Mouse (Mus musculus) kidney, postnatal 4 days (tissue): ENCODE results near the gene Parp3.

ENCODE experiments used
- DNase-seq, 2 experiments: peaks; one replicate each; pipeline ENCODE4 v3.0.0; 2021; ENCODE audit warnings: mixed read lengths in 2 of 2

The Parp3 gene

DNA sequence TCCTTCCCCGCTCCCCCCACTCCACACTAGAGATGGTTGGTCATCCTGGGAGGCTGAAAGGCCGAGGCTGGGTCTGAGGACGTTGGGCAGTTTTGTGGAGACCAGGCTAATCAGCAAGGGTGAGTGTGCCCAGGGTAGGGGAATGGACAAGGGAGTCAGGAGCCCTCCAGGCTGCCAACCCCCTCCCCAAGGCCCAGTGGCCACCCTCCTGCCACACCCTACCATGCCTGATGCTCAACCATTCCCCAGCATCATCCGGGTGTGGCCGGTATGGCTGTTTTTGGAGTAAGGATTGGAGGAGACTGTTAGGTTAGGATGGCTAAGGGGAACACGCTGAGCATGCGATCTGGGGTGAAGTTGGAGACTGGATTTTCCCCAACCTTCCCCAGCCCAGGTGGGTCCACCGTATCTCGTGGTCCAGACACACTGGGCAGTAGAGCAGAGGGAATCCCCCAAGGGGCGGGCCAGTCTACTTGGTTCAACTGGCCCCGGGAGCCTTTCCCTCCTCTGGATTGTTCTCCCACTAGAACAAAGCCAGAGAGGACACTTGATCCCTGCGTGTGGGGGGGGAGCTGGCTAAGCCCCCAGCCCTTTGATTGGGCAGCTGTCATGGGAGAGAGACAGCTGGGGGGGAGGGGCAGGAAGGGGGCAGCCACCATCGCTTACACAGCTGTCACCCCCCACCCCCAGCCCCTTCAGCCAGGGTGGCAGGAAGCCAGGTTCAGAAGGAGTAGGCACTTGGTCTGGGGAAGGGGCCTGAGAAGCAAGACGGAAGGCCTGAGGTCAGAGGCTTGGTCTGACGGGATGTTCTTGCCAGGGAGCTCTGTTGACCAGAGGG is 20.2 kb downstream of the Parp3 start:
- DNase-seq, result peak; percentile 44 to 57

DNA sequence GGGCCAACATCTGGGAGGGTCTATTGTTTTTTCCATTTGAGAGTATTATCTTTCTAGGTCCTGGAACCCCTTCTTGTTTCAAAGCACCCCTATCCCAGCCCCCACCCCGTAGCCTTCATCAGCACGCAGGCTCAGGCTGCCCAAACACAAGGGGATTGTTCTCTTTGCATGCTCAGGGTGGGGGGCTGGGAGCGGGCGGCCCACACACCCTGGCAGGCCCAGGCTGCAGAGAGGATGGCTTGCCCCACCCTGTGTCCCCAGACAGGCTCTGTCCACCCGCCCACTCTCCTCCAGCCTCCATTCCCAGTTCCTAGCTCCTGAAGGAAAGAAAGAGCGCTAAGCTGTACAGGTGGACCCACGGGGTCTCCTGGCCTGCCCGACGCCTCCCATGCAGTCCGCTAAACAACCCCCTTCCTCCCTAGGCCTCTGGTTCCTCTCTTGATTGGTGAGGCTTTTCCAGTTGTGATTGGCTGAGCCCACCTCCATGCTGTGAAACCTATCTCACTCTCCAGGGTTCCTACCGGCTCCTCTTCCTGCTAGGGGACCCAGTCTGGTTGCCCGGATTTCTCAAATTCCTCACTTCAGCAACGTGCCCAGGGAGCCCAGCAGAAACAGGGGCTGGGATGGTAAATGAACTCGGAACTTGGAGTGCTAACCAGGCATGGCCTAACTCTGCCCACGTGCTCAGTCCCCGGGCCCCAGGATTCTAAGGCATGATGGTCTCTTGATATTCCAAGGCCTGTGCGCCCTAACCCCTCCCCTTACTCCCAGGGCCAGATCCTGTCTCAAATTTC is 21.7 kb downstream of the Parp3 start:
- peak in 1 of 2 experiments; percentile 47 for DNase-seq

DNA sequence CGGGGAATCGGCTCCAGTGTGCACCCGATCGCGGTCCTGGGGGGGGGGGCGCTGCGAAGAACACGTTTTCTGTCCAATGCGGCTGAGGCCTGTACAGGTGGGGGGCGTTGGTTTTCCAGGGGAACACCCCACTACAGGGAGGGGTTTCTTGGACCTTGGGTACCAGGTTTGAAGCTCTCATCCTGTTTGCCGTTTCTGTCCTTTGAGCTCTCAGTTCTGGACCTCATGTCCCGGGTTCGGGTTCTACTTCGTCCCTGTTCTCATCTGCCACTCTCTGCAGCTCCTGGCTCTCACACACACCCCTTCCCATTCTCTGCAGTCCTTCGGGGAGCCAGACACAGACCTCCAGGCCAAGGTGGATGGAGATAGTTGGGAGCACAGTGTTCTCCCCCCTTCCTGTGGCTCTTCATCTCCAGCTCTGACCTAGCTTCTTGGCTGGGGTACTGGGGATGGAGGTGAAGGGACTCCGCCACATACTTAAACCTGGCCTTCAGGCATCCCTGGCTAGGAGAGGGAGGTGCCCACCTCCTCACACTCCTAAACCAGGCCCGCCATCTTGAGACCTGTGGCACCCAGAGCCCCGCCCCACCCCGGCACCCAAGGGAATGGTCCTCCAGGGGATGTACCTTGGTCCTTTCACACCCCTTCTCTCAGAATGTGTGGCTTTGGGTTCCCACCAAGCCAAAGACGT is 22.5 kb downstream of the Parp3 start:
- peak in 1 of 2 experiments; percentile 59 for DNase-seq

DNA sequence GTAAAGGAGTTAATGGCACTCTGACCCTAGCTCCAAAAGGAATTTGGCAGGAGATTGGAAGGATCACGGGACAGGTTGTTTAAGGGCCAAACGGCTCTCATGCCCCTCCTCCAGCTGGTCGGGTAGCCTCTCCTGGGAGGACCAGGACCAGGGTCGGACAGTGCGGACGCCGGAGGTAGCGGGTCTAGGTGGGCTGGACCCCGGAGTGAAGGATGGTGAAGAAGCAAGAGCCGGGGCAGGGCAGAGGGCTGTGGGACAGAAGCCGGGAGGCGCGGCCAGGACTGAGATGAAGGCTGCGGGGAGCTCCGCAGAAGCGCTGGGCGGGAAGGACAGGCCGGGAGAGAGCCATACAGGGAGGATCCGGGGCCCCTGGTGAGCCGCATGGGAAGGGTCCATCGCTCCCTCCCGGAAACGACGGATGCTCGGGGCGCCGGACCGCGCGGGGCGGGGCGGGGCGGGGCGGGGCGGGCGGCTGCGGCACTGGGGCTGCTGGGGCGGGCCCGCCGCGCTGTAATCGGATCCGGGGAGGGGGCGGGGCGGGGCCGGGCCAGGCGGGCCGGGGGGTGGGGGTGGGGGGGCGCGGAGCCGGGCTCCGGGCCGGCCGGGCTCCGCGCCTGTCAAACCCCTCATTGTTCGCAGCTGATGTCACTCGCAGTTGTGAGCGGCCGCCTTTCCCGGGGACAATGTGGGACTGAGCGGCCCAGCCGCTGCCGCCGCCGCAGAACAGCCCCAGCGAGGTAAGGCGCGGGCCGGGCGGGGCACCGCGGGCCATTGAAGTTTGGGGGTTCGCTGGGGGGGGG is 23.3 kb downstream of the Parp3 start, which contains the start of gene Pcbp4:
TSS of gene Pcbp4 (plus strand) at position 21 of the 800 bp plus-strand sequence.
- DNase-seq, result peak; percentile 77 to 84

DNA sequence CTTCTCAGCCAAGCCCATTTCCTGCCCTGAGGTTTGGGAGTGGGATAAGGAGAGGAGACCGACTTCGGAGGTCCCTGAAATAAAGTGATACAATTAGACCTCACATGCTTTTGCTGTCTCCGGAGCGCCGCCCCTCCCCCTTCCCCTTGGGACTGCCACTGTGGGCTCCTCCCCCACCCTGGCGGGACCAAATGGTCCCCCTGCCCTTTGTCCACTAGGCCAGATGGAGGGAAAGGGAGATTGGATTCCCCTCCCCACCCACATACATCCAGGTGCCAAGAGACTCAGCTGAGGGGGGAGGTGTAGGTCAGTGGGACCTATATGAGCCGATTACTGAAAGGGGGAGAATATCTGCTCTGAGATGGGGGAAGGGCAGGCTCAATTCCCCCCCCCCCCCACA is 23.9 kb downstream of the Parp3 start:
- peak; percentile 77 to 85 for DNase-seq

DNA sequence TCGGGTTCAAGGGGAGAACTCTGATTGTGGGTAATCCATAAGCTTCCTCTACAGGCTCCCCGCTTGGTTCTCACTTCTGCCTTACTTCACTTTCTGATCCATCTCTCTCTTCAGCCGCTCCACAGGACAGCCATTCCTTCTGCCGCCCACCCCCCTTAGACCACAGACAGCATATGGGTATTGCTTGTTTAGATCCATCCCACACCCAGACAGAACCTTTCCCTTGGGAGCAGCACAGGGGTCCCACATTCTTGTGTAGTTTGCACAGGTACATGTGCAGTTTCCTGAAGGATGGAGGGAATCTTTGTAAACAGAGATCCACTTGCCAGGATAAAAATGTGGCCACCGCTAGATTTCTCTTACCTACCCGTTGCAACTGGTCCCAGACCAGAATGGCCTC is 24.4 kb downstream of the Parp3 start:
- no peak for DNase-seq

DNA sequence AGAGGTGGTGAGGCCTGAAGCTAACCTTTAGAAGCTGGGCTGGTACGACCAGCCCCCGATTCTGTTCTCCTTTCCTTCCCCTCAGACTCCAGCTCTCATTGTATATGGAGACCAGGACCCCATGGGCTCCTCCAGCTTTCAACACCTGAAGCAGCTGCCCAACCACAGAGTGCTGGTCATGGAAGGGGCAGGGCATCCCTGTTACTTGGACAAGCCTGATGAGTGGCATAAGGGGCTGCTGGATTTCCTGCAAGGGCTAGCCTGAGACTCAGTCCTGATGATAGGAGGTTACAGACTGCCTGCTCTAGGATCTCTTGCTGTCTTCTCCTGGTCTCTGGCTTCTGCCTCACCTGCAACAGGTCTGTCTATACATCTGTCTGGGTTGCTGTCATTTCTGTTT is 24.9 kb downstream of the Parp3 start:
- no peak for DNase-seq

DNA sequence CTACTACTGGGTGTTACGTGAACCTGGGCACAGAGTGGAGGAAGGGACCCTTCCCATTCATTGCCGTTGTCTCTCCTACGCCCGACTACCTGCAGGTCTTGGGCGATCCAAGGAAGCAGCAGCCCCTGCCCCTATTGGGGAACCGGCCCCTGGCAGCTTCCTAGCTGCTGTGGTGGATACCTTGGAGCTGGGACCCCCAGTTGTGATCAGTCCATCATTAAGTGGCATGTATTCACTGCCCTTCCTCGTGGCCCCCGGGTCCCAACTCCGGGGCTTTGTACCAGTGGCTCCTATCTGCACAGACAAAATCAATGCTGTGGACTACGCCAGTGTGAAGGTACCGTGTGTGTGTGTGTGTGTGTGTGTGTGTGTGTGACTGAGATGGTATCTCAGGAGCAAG is 25.5 kb downstream of the Parp3 start:
- DNase-seq, result no peak

DNA sequence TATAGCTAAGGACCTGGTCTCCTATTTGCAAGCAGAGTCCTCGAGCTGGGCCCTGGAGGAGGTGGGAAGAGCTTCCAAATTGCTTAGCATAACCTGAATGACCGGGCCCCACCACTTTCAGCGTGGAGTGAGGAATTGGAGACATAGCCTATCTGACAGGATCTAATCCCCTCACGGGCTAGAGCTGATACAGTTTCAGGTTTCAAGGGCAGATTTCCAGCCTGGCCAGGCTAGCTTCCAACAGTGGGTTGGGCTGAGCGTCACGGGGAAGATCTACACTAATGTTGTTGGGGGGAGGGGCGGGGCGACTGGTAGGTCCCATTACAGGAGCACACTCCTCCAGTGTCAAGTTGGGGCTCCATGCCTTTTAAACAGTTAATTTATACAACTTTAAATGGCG is 26.1 kb downstream of the Parp3 start:
- peak; percentile 85 to 89 for DNase-seq

DNA sequence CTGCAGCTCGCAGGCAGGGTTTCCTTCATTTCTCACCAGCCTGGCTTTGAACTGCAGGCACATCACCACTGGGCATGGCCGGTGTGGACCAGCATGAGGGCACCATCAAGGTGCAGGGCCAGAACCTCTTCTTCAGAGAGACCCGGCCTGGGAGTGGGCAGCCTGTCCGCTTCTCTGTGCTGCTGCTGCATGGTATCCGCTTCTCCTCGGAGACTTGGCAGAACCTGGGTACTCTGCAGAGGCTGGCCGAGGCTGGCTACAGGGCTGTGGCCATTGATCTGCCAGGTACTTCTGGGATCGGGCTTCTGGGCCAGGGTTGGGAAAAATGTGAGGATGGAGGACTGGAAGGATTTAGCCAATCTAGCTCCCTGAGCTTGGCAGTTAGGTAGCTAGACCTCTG is 26.8 kb downstream of the Parp3 start:
- DNase-seq, result no peak

DNA sequence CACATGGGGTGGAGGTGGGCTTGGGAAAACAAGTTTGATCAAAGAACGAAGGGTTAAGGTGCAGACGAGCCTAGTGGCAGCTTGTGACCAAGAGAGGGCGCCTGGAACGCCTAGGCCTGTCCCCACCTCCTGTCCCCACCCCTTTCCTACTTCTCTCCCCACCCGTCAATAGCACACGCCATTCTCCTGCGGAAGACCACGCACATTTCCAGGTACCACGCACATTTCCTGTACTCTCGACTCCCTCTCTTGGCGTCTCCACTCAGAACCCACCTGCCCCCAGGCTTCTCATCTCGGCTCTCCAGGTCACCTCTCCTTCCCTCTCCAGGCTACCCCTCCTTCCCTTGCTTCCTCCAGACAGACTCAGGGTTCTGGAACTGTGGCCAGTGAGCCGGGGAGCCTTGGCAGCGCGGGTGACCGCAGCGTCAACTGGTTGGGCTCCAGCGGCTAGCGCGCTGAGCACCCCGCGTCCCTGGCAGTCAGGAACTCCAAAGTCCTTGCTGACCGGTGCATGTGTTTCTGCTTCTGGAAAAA is 28.2 kb downstream of the Parp3 start:
- DNase-seq, result peak; percentile 79 to 88

DNA sequence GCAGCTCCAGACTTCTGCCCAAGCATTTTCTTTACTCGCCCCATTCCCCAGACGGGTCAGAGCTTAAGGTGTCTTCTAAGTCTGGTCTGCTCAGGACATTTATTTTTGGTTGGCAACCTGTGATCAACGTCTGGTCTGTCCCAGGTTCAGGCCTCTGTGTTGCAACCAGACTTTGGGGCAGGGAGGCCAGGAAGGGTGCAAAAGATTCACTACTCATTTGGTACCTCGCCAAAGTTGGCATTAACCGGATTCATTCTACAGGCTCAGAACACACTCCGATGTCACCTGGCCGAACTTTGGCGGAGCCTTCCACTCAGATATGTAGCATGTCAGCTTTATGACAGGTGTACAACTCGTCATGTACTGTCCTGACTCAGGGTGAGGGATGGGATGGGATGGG is 28.8 kb downstream of the Parp3 start:
- DNase-seq, result no peak

DNA sequence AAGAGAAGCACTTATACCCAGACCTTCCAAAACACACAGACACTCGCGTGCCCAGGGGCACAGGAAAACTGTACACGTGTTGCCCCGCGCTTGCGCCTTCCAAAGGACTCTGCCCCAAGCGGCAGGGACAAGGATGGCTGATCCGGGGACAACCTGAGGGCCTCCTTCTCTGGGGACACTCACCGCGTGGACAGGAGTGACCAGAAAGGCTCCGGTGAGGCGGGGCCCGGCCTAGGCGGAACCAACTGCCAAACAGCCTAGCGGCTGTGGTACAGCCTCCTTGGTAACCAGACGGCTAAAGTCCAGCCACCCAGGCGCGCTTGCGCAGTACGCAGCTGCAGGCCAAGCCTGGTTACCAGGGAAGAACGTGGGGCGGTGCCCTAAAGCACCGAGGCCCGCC is 29.4 kb downstream of the Parp3 start, which contains the start of the genes Abhd14b and Abhd14a:
TSS of gene Abhd14b (plus strand) at position 112 of the 400 bp plus-strand sequence.
TSS of gene Abhd14a (minus strand) at position 331 of the 400 bp plus-strand sequence.
- peak; percentile 96 to 97 for DNase-seq

DNA sequence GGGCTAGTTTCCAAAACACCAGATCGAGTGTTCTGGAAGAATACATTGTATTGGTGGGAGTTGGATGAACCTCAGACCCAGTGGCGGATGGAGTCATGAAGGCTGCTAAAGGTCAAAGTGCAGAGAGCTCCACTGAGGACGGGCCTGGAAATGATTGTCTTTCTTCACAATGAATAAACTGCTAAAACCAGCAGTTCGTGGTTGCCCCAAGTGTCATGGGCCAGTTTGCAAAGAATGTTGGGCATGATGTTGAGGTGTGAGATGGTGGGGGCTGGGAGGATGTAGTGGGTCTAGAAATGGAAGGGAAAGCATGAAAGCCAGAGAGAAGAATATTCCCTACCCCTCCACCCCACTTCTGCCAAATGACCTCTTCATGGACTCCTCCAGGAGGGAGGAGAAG is 31.9 kb downstream of the Parp3 start:
- no peak for DNase-seq

DNA sequence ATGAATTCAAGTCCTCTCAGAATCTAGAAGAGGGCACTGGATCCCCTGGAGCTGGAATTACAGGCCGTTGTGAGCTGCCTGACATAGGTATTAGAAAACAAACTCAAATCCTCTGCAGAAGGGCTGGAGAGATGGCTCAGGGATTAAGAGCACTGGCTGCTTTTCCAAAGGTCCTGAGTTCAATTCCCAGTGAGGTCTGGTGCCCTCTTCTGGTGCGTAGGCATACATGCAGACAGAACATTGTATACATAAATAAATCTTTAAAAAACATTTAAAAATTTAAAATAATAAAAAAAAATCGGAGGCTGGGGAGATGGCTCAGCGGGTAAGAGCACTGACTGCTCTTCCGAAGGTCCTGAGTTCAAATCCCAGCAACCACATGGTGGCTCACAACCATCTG is 34.1 kb downstream of the Parp3 start:
- DNase-seq, result no peak

DNA sequence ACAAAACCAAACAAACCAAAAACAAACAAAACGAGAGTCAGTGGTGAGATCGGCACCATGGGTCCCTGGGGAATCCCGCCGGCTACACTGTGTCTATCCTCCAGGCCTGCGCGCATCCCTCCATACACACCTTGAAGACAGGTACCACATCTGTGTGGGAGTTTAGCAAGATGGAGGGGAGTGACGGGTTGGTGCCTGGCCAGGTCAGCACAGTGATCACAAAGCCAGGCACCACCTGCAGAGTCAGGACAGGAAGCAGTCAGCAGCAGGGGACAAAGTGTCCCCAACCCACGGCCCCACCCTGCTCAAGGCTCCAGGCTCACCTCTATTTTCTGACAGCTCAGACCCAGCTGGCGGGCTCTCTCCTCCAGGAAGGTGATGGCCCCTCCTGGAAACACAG is 40.2 kb downstream of the Parp3 start:
- DNase-seq, result no peak

DNA sequence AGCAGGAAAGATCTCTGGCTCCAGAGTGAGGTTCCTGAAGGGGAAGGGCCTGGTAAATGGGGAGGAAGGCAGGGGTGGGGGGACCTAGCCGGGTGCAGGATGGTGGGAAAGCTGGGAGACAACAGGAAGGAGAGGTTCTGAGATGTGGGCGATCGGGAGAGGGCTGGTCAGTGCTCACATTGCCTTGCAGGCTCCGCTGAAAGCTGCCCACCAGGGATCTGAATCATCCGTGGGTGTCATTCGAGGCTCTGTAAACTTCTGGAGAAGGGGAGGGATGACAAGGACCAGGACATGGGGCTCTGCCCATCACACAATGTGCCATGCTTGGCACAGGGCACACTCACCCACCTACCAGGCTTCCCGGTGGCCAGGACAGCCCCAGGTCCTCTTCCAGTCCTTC is 43.4 kb downstream of the Parp3 start:
- DNase-seq, result no peak

DNA sequence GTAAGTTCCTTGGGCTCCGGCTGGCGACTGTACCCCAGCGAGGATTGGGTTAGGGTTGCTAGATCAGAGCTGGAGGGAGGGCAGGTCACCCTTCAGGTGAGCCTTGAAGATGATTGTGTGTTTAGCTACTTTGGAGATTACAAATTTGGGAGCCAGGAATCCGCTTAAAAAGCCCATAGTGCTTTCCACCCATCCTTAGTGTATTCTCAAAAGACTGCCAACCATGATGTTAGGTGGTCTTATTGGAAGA is 46.8 kb downstream of the Parp3 start:
- DNase-seq, result no peak

DNA sequence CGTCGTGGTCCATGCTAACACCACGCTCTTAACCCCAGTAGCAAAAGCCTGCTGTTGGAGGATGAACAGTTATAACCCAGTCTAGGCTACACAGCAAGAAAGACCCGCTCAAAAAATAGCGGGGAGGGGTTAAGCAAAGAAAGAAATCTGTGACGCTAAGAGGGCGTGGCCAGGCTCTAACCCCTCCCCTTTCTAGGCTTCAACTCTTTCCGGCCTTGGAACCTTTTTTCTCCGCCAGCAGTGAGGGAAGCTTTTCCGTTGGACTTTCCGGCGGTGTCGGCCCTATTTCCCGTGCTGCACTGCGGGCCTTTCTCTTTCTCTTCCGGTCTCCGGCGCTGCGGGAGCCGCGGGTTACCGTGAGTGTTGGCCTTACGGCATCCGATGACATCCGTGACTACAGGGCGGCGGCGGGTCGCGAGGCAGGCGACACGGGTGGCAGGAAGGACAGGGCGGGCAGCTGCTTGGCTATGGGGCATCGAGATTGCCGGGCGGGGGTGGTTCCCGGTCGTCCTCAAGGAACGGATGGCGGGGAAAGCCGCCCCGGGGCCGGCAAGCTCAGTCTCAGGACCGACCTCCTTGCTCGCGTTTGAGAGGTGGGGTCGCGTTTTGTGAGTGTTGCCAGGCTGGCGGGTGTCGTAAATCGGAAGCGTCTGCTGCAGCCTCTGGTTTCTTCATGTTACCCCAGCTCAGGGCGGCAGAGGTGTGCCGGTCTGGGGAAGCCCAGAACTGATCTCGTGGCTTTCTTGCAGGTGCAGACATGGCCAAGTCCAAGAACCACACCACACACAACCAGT is 47.3 kb downstream of the Parp3 start, which contains the start of gene Rpl29:
TSS of gene Rpl29 (plus strand) at position 234 of the 794 bp plus-strand sequence.
- peak; percentile 97 for DNase-seq

DNA sequence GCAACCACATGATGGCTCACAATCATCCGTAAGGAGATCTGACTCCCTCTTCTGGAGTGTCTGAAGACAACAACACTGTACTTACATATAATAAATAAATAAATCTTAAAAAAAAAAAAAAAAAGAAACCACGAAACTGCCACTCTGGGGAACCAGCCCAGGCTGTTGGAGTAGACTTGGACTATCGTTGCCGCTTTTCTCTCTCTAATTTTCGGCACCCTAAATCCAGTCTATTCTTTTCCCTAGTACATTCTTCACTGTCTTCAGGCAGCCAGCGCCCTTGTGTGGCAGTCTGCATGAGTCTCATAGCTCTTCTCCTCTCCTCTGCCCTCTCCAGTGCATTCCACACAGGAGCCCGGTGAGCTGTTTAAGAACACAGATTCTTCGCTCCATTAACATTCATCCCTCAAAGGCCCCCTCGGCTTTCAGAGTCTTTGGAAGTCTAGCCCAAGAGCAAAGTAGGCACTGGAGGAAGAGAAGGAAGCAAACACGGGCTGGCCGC is 48.0 kb downstream of the Parp3 start:
- no peak for DNase-seq

DNA sequence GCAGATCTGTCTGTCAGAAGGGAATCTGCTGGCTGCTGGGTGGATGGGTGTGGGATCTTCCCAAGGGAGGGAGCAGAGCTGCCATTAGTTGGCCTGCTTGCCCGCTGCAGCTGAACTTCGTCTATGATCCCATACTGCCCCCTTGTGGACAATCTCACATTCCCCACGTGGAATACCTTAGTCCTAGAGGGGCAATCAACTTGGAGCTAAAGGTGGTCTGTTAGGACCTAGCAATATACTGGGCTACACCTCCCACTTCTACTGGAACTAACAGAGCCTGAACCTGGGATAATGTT is 54.9 kb downstream of the Parp3 start:
- peak; percentile 86 to 92 for DNase-seq
